Mouse (Mus musculus) cerebellum, adult 2 months (tissue): ENCODE data around the gene Spag9.

Experiments
- CTCF ChIP-seq: fragments of 200-500 bp; IDR thresholded peaks from 2 replicates; pipeline ENCODE4 v1.5.1; 2011; ENCODE audit warnings: low read depth, mild to moderate bottlenecking, control low read depth, low read length, moderate library complexity, borderline replicate concordance; ENCODE audit not compliant: insufficient read depth
- POLR2A ChIP-seq: fragments of 200-500 bp; IDR thresholded peaks from 2 replicates; pipeline ENCODE4 v1.6.1; 2011; ENCODE audit warnings: low read length, control low read depth, borderline replicate concordance; ENCODE audit not compliant: insufficient read depth

- TF ChIP-seq POLR2A (no peak), CTCF (no peak)
These were observed 138.4 kb downstream of the Spag9 start for GRCm38 (mm10) chr11:94134076-94134838.
